Mouse (Mus musculus) spleen, adult 2 months (tissue): ENCODE data around the gene Krt33b.

Experiments
- CTCF ChIP-seq: fragments of 200-500 bp; IDR thresholded peaks from 2 replicates; pipeline ENCODE4 v1.5.1; 2011; ENCODE audit warnings: mild to moderate bottlenecking, inconsistent platforms; ENCODE audit not compliant: insufficient read depth, insufficient read length, insufficient replicate concordance; ENCODE audit errors: extremely low read depth
- POLR2A ChIP-seq: fragments of 200-500 bp; IDR thresholded peaks from 2 replicates; pipeline ENCODE4 v1.6.1; 2011; ENCODE audit warnings: low read depth, low read length, inconsistent platforms

DNA sequence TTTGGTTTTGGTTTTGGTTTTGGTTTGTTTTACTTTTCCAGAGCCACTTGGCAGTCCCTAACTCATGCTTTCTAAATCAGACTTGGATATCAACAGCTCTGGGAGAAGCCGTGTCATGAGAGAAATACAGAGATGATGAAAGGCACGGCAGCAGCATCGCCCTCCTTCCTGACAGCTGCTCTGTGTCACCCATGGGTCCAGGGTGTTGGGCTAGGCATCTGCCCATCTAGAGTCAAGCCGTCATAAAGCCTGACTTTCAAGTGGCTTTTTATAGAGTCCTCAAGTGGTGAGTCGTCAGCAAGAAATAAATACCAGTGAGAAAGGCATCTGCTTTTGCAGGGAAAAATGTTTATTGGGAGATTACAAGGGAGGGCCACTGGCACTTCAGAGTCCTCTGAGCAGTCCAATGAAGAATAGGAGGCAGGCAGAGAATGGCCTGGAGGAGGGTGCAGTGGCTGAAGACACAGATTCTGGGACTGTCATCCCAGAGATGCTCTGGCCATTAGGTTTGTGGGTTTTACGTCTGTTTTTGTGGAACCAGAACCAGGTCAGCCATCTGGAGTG lies 16.7 kb upstream of the Krt33b start:
- no peak for TF ChIP-seq POLR2A
- no peak for TF ChIP-seq CTCF
